Mouse (Mus musculus): ENCODE results near the gene Smad3. TPM values are rescaled to one million over a fixed set of nuclear protein-coding genes. Genes with fewer than 3 reads are reported as not detected.
A peak's percentile ranks its signal among the peaks of the same experiment; 100 is the strongest.

Smad3 gene
- polyA plus RNA-seq, 1 experiment from 2014 or later, result 21.2 TPM

GRCm38 (mm10) chr9:63614018-63614985 lies 143.5 kb downstream of the Smad3 start:
- H3K4me2 ChIP-seq (replicated peaks; ENCODE audit: low read depth, low read length), result no peak overlapping the region
- H3K27me3 ChIP-seq (ENCODE audit: control insufficient read depth, insufficient read depth, low read length), result no peaks in the 10 kb centered on the region
- H3K36me3 ChIP-seq (ENCODE audit: control insufficient read depth, insufficient read depth, low read length), result peaks cover 14% of the 10 kb centered on the region; the same call in 1 of the 2 replicates
- H3K9ac ChIP-seq (ENCODE audit: low read depth, low read length), result no peak overlapping the region
- no peak overlapping the region for H3K27ac ChIP-seq (ENCODE audit: low read depth, low read length)
- WGBS, result 75% methylated on average over 11 of the region's 11 CpGs
- H3K9me3 ChIP-seq (ENCODE audit: control insufficient read depth, low read length), result no peaks in the 10 kb centered on the region
- ATAC-seq (ENCODE audit: low FRiP score, low TSS enrichment), result no peak
- H3K4me1 ChIP-seq (ENCODE audit: control insufficient read depth, insufficient read depth, low read length), result peaks cover 29% of the 10 kb centered on the region
- H3K4me3 ChIP-seq (ENCODE audit: low read length), result no peak overlapping the region

- H3K4me1 ChIP-seq (ENCODE audit: control insufficient read depth, insufficient read depth, low read length), result peaks cover 29% of the 10 kb centered on the region
These were observed 144.2 kb downstream of the Smad3 start for GRCm38 (mm10) chr9:63613569-63613968.

GRCm38 (mm10) chr9:63612565-63613515 lies 145.0 kb downstream of the Smad3 start:
- WGBS, result 42% methylated on average over 16 of the region's 16 CpGs
- no peak overlapping the region for H3K9ac ChIP-seq (ENCODE audit: low read depth, low read length)
- H3K36me3 ChIP-seq (ENCODE audit: control insufficient read depth, insufficient read depth, low read length), result peaks cover 8% of the 10 kb centered on the region; the same call in 1 of the 2 replicates
- H3K9me3 ChIP-seq (ENCODE audit: control insufficient read depth, low read length), result no peaks in the 10 kb centered on the region
- H3K4me1 ChIP-seq (ENCODE audit: control insufficient read depth, insufficient read depth, low read length), result peaks cover 29% of the 10 kb centered on the region
- H3K4me3 ChIP-seq (ENCODE audit: low read length), result no peak overlapping the region
- no peak overlapping the region for H3K27ac ChIP-seq (ENCODE audit: low read depth, low read length)
- ATAC-seq (ENCODE audit: low FRiP score, low TSS enrichment), result peak; percentile 33; the same call in 1 of the 2 replicates
- H3K27me3 ChIP-seq (ENCODE audit: control insufficient read depth, insufficient read depth, low read length), result no peaks in the 10 kb centered on the region
- no peak overlapping the region; the same call in 1 of the 2 replicates for H3K4me2 ChIP-seq (replicated peaks; ENCODE audit: low read depth, low read length)

More at GRCm38 (mm10) chr9:63613569-63613968, 144.2 kb downstream of the Smad3 start:
- Histone ChIP-seq H3K9ac (ENCODE audit: low read depth, low read length) (no peak overlapping the region), H3K36me3 (ENCODE audit: control insufficient read depth, insufficient read depth, low read length) (peaks cover 12% of the 10 kb centered on the region; the same call in 1 of the 2 replicates), H3K4me2 (replicated peaks; ENCODE audit: low read depth, low read length) (no peak overlapping the region; the same call in 1 of the 2 replicates), H3K9me3 (ENCODE audit: control insufficient read depth, low read length) (no peaks in the 10 kb centered on the region), H3K27ac (ENCODE audit: low read depth, low read length) (no peak overlapping the region), H3K27me3 (ENCODE audit: control insufficient read depth, insufficient read depth, low read length) (no peaks in the 10 kb centered on the region), H3K4me3 (ENCODE audit: low read length) (no peak overlapping the region)
- WGBS, result 64% methylated on average over 1 of the region's 1 CpGs
- 0 out of 2 replicates have a peak, but pooled peaks have one; percentile 4 for ATAC-seq (ENCODE audit: low FRiP score, low TSS enrichment)

GRCm38 (mm10) chr9:63611967-63612366 lies 145.8 kb downstream of the Smad3 start:
- H3K4me2 ChIP-seq (replicated peaks; ENCODE audit: low read depth, low read length), result no peak overlapping the region
- peaks cover 29% of the 10 kb centered on the region for H3K4me1 ChIP-seq (ENCODE audit: control insufficient read depth, insufficient read depth, low read length)
- no peak for ATAC-seq (ENCODE audit: low FRiP score, low TSS enrichment)
- no peaks in the 10 kb centered on the region; the same call in 1 of the 2 replicates for H3K36me3 ChIP-seq (ENCODE audit: control insufficient read depth, insufficient read depth, low read length)
- no peak overlapping the region for H3K27ac ChIP-seq (ENCODE audit: low read depth, low read length)
- no peak overlapping the region for H3K4me3 ChIP-seq (ENCODE audit: low read length)
- H3K27me3 ChIP-seq (ENCODE audit: control insufficient read depth, insufficient read depth, low read length), result no peaks in the 10 kb centered on the region
- WGBS, result 44% methylated on average over 5 of the region's 5 CpGs
- no peak overlapping the region for H3K9ac ChIP-seq (ENCODE audit: low read depth, low read length)
- no peaks in the 10 kb centered on the region for H3K9me3 ChIP-seq (ENCODE audit: control insufficient read depth, low read length)

- peaks cover 29% of the 10 kb centered on the region for H3K4me1 ChIP-seq (ENCODE audit: control insufficient read depth, insufficient read depth, low read length)
- no peak overlapping the region for H3K4me3 ChIP-seq (ENCODE audit: low read length)
- no peaks in the 10 kb centered on the region for H3K27me3 ChIP-seq (ENCODE audit: control insufficient read depth, insufficient read depth, low read length)
- 31% methylated on average over 13 of the region's 13 CpGs for WGBS
- no peaks in the 10 kb centered on the region for H3K36me3 ChIP-seq (ENCODE audit: control insufficient read depth, insufficient read depth, low read length)
- H3K9ac ChIP-seq (ENCODE audit: low read depth, low read length), result peak overlapping the region; percentile 13; the same call in 1 of the 2 replicates
- H3K4me2 ChIP-seq (replicated peaks; ENCODE audit: low read depth, low read length), result no peak overlapping the region
- no peaks in the 10 kb centered on the region for H3K9me3 ChIP-seq (ENCODE audit: control insufficient read depth, low read length)
- peak overlapping the region; percentile 3; the same call in 1 of the 2 replicates for H3K27ac ChIP-seq (ENCODE audit: low read depth, low read length)
- ATAC-seq (ENCODE audit: low FRiP score, low TSS enrichment), result no peak; the same call in 1 of the 2 replicates
These were observed 146.9 kb downstream of the Smad3 start for GRCm38 (mm10) chr9:63610841-63611366.

GRCm38 (mm10) chr9:63610231-63610630 lies 147.6 kb downstream of the Smad3 start:
- Histone ChIP-seq H3K9ac (ENCODE audit: low read depth, low read length) (no peak overlapping the region), H3K9me3 (ENCODE audit: control insufficient read depth, low read length) (no peaks in the 10 kb centered on the region), H3K27me3 (ENCODE audit: control insufficient read depth, insufficient read depth, low read length) (no peaks in the 10 kb centered on the region), H3K36me3 (ENCODE audit: control insufficient read depth, insufficient read depth, low read length) (no peaks in the 10 kb centered on the region), H3K4me1 (ENCODE audit: control insufficient read depth, insufficient read depth, low read length) (peaks cover 29% of the 10 kb centered on the region), H3K27ac (ENCODE audit: low read depth, low read length) (peak overlapping the region; percentile 3; the same call in 1 of the 2 replicates), H3K4me2 (replicated peaks; ENCODE audit: low read depth, low read length) (no peak overlapping the region), H3K4me3 (ENCODE audit: low read length) (no peak overlapping the region)
- WGBS, result 92% methylated on average over 6 of the region's 6 CpGs
- ATAC-seq (ENCODE audit: low FRiP score, low TSS enrichment), result no peak

GRCm38 (mm10) chr9:63609776-63610175 lies 148.0 kb downstream of the Smad3 start:
- no peak overlapping the region for H3K9ac ChIP-seq (ENCODE audit: low read depth, low read length)
- no peak overlapping the region for H3K4me3 ChIP-seq (ENCODE audit: low read length)
- peaks cover 29% of the 10 kb centered on the region for H3K4me1 ChIP-seq (ENCODE audit: control insufficient read depth, insufficient read depth, low read length)
- ATAC-seq (ENCODE audit: low FRiP score, low TSS enrichment), result no peak
- H3K36me3 ChIP-seq (ENCODE audit: control insufficient read depth, insufficient read depth, low read length), result no peaks in the 10 kb centered on the region
- H3K27me3 ChIP-seq (ENCODE audit: control insufficient read depth, insufficient read depth, low read length), result no peaks in the 10 kb centered on the region
- H3K9me3 ChIP-seq (ENCODE audit: control insufficient read depth, low read length), result no peaks in the 10 kb centered on the region
- H3K27ac ChIP-seq (ENCODE audit: low read depth, low read length), result no peak overlapping the region
- 88% methylated on average over 2 of the region's 2 CpGs for WGBS
- H3K4me2 ChIP-seq (replicated peaks; ENCODE audit: low read depth, low read length), result no peak overlapping the region

GRCm38 (mm10) chr9:63609246-63609645 lies 148.5 kb downstream of the Smad3 start:
- no peak overlapping the region for H3K27ac ChIP-seq (ENCODE audit: low read depth, low read length)
- H3K4me1 ChIP-seq (ENCODE audit: control insufficient read depth, insufficient read depth, low read length), result peaks cover 30% of the 10 kb centered on the region
- 62% methylated on average over 8 of the region's 8 CpGs for WGBS
- ATAC-seq (ENCODE audit: low FRiP score, low TSS enrichment), result no peak
- H3K9me3 ChIP-seq (ENCODE audit: control insufficient read depth, low read length), result no peaks in the 10 kb centered on the region
- no peak overlapping the region for H3K4me3 ChIP-seq (ENCODE audit: low read length)
- H3K9ac ChIP-seq (ENCODE audit: low read depth, low read length), result no peak overlapping the region
- no peaks in the 10 kb centered on the region for H3K36me3 ChIP-seq (ENCODE audit: control insufficient read depth, insufficient read depth, low read length)
- H3K4me2 ChIP-seq (replicated peaks; ENCODE audit: low read depth, low read length), result no peak overlapping the region
- no peaks in the 10 kb centered on the region for H3K27me3 ChIP-seq (ENCODE audit: control insufficient read depth, insufficient read depth, low read length)

Data from kidney, embryonic 14.5 days (tissue).